Mouse (Mus musculus) embryonic stem cell, embryonic (primary cell): ENCODE data around the gene Syt3.

Experiments used
- CTCF ChIA-PET, 4 experiments: fragments of 300-600 bp in 2 of 4; fragments of 350-600 bp in 2 of 4; sonication (Branson Sonifier 250); formaldehyde crosslinking; loops; one replicate each; lab custom pipeline; 2022; ENCODE audit warnings: inconsistent platforms in 2 of 4; lab: Charles Lee
- POLR2A ChIA-PET, 4 experiments: fragments of 300-600 bp in 2 of 4; fragments of 350-600 bp in 2 of 4; sonication (Branson Sonifier 250); formaldehyde crosslinking; loops; one replicate each; lab custom pipeline; 2022; ENCODE audit warnings: antibody characterized with exemption in 4 of 4, inconsistent platforms in 1 of 4; lab: Charles Lee

Syt3 gene

DNA sequence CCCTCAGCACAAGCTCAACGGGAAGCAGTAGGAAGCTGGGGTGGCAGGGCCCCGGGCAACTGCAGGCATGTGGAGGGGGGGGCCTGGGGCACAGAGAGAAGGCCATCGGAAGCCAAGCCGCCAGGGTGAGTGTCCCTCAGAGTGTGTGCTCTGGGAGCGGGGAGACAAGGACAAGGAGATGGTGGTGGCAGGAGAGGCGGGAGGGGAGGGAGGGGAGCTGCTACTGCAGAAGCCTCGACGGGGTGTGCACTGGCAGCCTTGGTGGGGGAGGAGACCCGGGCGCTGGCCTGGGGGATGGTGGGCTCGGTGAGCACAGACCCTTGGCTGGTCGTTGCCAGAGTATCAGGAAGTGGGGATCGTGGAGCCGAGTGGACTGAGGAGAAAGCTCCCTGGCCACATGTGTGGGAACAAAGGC, 58.5 kb downstream of the Syt3 start:
- ChIA-PET CTCF (interaction anchor here in 3 of 4 experiments (0.5 to 2.0 kb wide), 5 partner anchors 12 to 650 kb away, joined by 3 to 8 read pairs (median 4); no protein-coding TSS in a partner anchor), POLR2A (interaction anchor here in 3 of 4 experiments (0.6 to 2.1 kb wide), 19 partner anchors 9 to 762 kb away, joined by 3 to 7 read pairs (median 4); partner anchors contain the start of genes Emc10 (in 1 of the 3), Fam71e1 (in 1 of the 3), Josd2 (in 1 of the 3) and Klk1 (in 1 of the 3))

DNA sequence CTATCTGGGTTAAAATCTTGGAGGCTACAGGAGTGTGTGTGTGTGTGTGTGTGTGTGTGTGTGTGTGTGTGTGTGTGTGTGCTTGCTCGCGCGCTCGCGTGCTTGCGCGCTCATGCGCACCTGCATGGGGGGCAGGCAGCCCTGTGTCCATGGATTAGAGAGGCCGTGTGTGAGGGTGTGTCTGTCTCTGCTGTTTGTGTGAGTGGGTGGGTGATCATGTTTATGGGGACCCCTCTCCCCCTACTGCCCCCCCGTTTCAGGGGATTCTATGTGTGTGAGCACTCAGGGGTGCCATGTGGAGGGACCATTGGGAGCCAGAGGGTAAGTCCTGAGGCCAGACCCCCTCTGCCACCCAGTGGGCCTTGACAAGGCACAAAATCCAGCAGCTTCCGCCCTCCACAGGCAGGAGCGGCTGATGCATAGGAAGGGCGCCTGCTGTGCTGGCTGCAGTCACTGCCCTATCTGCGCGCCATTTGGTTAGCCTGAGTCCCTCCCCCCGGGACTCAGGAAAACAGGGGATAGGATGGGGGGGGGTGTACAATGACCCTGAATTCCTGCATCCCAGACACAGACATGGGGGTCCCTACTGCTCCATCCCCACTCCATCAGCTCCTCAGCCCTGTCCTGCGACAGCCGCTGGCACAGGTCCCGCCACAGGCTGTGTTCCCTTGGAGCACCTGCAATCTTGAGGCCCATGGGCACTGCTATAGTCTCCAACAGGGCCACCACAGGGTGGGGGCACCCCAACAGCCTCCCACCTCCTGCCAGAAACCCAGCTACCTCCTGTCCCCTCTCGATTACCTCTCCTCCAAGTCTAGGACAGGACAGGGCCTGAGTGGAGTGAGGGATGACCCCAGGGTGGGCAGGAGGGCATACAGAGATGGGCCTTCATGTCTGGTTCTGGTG, 59.6 kb downstream of the Syt3 start:
- ChIA-PET POLR2A (interaction anchor here in 3 of 4 experiments (0.5 to 1.6 kb wide), 7 partner anchors 13 to 69 kb away, joined by 3 to 7 read pairs (median 3); partner anchors contain the start of genes Josd2 (in 2 of the 3), Emc10 (in 1 of the 3) and Fam71e1 (in 1 of the 3)), CTCF (interaction anchor here in 1 of 4 experiments (1.3 kb wide), 1 partner anchor 45 kb away, joined by 3 read pairs; no protein-coding TSS in a partner anchor)

DNA sequence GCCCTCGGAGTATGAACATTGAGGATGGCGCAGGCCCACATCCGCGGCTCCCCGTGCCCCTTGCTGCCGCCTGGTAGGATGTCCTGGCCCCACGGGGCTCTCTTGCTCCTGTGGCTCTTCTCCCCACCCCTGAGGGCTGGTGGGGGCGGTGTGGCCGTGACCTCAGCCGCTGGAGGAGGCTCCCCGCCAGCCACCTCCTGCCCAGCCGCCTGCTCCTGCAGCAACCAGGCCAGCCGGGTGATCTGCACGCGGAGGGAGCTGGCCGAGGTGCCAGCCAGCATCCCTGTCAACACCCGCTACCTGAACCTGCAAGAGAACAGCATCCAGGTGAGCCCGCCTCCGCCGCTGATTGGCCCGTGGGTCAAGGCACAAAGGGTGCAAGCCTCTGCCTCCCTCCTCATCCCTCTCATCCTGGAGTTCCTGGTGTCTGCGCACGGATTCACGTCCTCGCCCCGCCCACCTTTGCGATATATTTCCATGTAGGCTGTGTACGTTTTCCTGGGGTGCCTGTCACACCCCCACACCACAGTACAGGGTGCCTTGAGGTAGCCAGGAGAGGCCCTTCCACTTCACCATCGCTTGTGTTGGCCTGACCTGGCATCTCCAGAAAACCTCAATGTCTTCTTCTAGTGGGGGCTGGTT, 61.1 kb downstream of the Syt3 start:
- CTCF ChIA-PET: interaction anchor here in 3 of 4 experiments (0.6 to 1.4 kb wide), 4 partner anchors 15 to 84 kb away, joined by 3 to 8 read pairs (median 4); no protein-coding TSS in a partner anchor
- POLR2A ChIA-PET: interaction anchor here in 2 of 4 experiments (1.2 to 1.4 kb wide), 4 partner anchors 9 to 40 kb away, joined by 3 to 4 read pairs (median 4); partner anchors contain the start of genes Josd2 (in 1 of the 2) and Lrrc4b (in 1 of the 2)

DNA sequence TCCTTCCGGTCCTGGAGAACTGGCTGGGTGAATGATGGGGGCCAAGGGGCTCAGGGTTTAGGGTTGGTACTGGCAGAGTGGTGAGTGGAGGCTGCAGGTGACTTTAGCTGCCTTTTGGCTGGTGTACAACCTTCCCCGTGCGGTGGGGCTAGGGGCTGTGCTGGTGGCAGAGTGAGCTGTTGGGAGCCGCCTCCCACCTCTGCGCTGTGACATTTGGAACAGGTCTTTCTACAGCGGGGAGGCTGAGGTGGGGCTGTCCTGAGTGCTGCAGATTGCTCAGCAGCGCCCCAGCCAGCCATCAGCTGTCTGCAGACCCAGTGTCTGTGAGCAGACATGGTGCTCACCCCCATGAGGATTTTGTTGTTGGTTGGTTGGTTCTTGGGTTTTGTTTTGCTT, 61.6 kb downstream of the Syt3 start:
- CTCF ChIA-PET: interaction anchor here in 3 of 4 experiments (0.6 to 1.4 kb wide), 6 partner anchors 16 to 179 kb away, joined by 3 to 8 read pairs (median 4); no protein-coding TSS in a partner anchor
- POLR2A ChIA-PET: interaction anchor here in 3 of 4 experiments (0.5 to 1.4 kb wide), 7 partner anchors 9 to 169 kb away, joined by 3 to 5 read pairs (median 4); partner anchors contain the start of genes Josd2 (in 1 of the 3) and Lrrc4b (in 1 of the 3)

GRCm38 (mm10) chr7:44446070-44446855, 62.4 kb downstream of the Syt3 start:
- ChIA-PET CTCF (interaction anchor here in 3 of 4 experiments (0.6 to 1.4 kb wide), 6 partner anchors 16 to 1707 kb away, joined by 3 to 8 read pairs (median 4); no protein-coding TSS in a partner anchor), POLR2A (interaction anchor here in 2 of 4 experiments (0.5 to 1.4 kb wide), 6 partner anchors 10 to 170 kb away, joined by 3 to 5 read pairs (median 4); partner anchors contain the start of gene Lrrc4b (in 1 of the 2))
